Mouse (Mus musculus): ENCODE measurements at regions not wholly inside any gene's neighbourhood (a gene's known extent, or its start where the extent isn't known, plus 50 kb on each side); places are given as distances from the start of the nearest gene placed in this dataset.

- Histone ChIP-seq H3K4me3 (replicated peaks; ENCODE audit: low read depth, low read length) (no peak overlapping the region), H3K36me3 (ENCODE audit: control insufficient read depth, insufficient read depth, low read length) (no peaks in the 10 kb centered on the region), H3K9ac (replicated peaks; ENCODE audit: low read length) (no peak overlapping the region), H3K4me2 (ENCODE audit: low read length) (no peak overlapping the region), H3K27me3 (ENCODE audit: control insufficient read depth, insufficient read depth, low read length) (no peaks in the 10 kb centered on the region), H3K4me1 (ENCODE audit: control insufficient read depth, insufficient read depth, low read length) (no peaks in the 10 kb centered on the region), H3K9me3 (ENCODE audit: control insufficient read depth, low read length) (no peaks in the 10 kb centered on the region), H3K27ac (replicated peaks; ENCODE audit: low read depth, low read length) (no peak overlapping the region)
- ATAC-seq (ENCODE audit: low FRiP score, low TSS enrichment) (no peak), DNase-seq (peak; percentile 29)
- 73% methylated on average over 4 of the region's 4 CpGs for WGBS
These were observed 60.1 kb downstream of the Fam47c start for GRCm38 (mm10) chrX:78797642-78798041.

Data from midbrain, embryonic 14.5 days (tissue).